Mouse (Mus musculus) left cerebral cortex, postnatal 4 days (tissue): ENCODE measurements around the gene Zfp871. TPM values are rescaled to one million over a fixed set of nuclear protein-coding genes. Genes with fewer than 3 reads are reported as not detected.
"Not testable (repeated sequence)": the region's sequence is repeated elsewhere in the genome, so short reads cannot be mapped to it uniquely, and the experiment has no call there.

Source experiments
- DNase-seq: peaks from one replicate; pipeline ENCODE4 v3.0.0-alpha.2; 2022
- intact Hi-C: fragments of 180-260 bp; cut with DNase I; formaldehyde crosslinking; loops from one replicate; pipeline ENCODE4 v1.15.1; 2025
- total RNA-seq, 2 experiments: library from RNA; stranded (reverse); gene quantifications; 2 replicates each; pipeline ENCODE4 v1.2.3; 2021

Gene Zfp871
- total RNA-seq, 2 experiments from 2014 or later, result 78.3 to 86.9 TPM

GRCm38 (mm10) chr17:32741057-32741456 lies 47.0 kb downstream of the Zfp871 start:
- DNase-seq, result no peak
- intact Hi-C loops, result no loop called here

- intact Hi-C loops, result no loop called here
- DNase-seq, result no peak
Measured at GRCm38 (mm10) chr17:32738406-32738805, 49.7 kb downstream of the Zfp871 start.

GRCm38 (mm10) chr17:32729029-32729428 lies 59.1 kb downstream of the Zfp871 start:
- DNase-seq, result no peak
- intact Hi-C loops, result no loop called here

GRCm38 (mm10) chr17:32726360-32726759 lies 61.7 kb downstream of the Zfp871 start:
- intact Hi-C loops, DNase-seq: not testable (repeated sequence)

GRCm38 (mm10) chr17:32722771-32723170 lies 65.3 kb downstream of the Zfp871 start:
- no peak for DNase-seq
- intact Hi-C loops, result no loop called here

- DNase-seq, intact Hi-C loops: not testable (repeated sequence)
Measured at GRCm38 (mm10) chr17:32722151-32722550, 65.9 kb downstream of the Zfp871 start.

Other genes starting within 250 kb of the Zfp871 start
- gene Cyp4f37, start 167.0 kb downstream of the Zfp871 start, total RNA-seq, result not detected
- gene Cyp4f40, start 129.4 kb downstream of the Zfp871 start, total RNA-seq, result not detected
- 1 to 10 TPM; 2.9 to 3.3 TPM for gene Cyp4f15, start 102.7 kb downstream of the Zfp871 start, total RNA-seq
- gene Zfp811, start 21.6 kb upstream of the Zfp871 start, total RNA-seq, result 10 to 100 TPM; 17.2 to 18.0 TPM
- 10 to 100 TPM; 21.6 to 23.2 TPM for gene Zfp799, start 42.0 kb upstream of the Zfp871 start, total RNA-seq
- 10 to 100 TPM in 1 of 2 experiments, 1 to 10 TPM in 1; 9.3 to 10.2 TPM for gene Zfp870, start 103.4 kb upstream of the Zfp871 start, total RNA-seq
- under 1 TPM in 1 of 2 experiments, not detected in 1; 0.95 TPM for gene Cyp4f14, start 129.1 kb upstream of the Zfp871 start, total RNA-seq
- gene Cyp4f13, start 159.1 kb upstream of the Zfp871 start, total RNA-seq, result 10 to 100 TPM in 1 of 2 experiments, 1 to 10 TPM in 1; 5.8 to 10.2 TPM
- 1 to 10 TPM; 5.7 to 5.9 TPM for gene Zfp472, start 177.5 kb upstream of the Zfp871 start, total RNA-seq
- 10 to 100 TPM; 17.1 to 19.2 TPM for gene Zfp952, start 204.8 kb upstream of the Zfp871 start, total RNA-seq
- 10 to 100 TPM; 24.5 to 25.6 TPM for gene Zfp763, start 245.1 kb upstream of the Zfp871 start, total RNA-seq